Comparison of ENCODE assay signal across 13 mouse cellular contexts in genomic region chr2:9197025-9197424, GRCm38 (mm10).
"Had no signal": no experiment of that assay in that cellular context is flagged by ENCODE, and none has a peak within 500 bp of the region (broad histone marks: within the 10 kb centered on the region; RNA-seq: fewer than 3 reads in every experiment).

No protein-coding gene starts in this region.

- DNase-seq: kidney, adult 2 months; kidney, postnatal 36 days; layer of hippocampus, adult 9-11 months; layer of hippocampus, postnatal 36 days; midbrain, embryonic 14.5 days; thymus, postnatal 4 days had no signal

- H3K27me3 ChIP-seq: intestine, embryonic 15.5 days; limb, embryonic 13.5 days; liver, embryonic 15.5 days; neural tube, embryonic 12.5 days had no signal

- H3K9me3 ChIP-seq: intestine, embryonic 15.5 days; limb, embryonic 13.5 days; liver, embryonic 15.5 days; neural tube, embryonic 12.5 days had no signal

- H3K9ac ChIP-seq: intestine, embryonic 15.5 days; limb, embryonic 13.5 days; liver, embryonic 15.5 days; neural tube, embryonic 12.5 days had no signal

- H3K36me3 ChIP-seq: intestine, embryonic 15.5 days; limb, embryonic 13.5 days; liver, embryonic 15.5 days; neural tube, embryonic 12.5 days had no signal

- H3K27ac ChIP-seq: intestine, embryonic 15.5 days; limb, embryonic 13.5 days; liver, embryonic 15.5 days; neural tube, embryonic 12.5 days; stomach, postnatal 0 days had no signal

- H3K4me2 ChIP-seq: intestine, embryonic 15.5 days; limb, embryonic 13.5 days; liver, embryonic 11.5 days; liver, embryonic 15.5 days; neural tube, embryonic 12.5 days had no signal

- H3K4me1 ChIP-seq: intestine, embryonic 15.5 days; limb, embryonic 13.5 days; liver, embryonic 15.5 days; neural tube, embryonic 12.5 days had no signal

- ATAC-seq: intestine, embryonic 15.5 days had no signal

- H3K4me3 ChIP-seq: intestine, embryonic 15.5 days; limb, embryonic 13.5 days; liver, embryonic 15.5 days; myocyte; neural tube, embryonic 12.5 days had no signal
